Mouse (Mus musculus): ENCODE measurements around the gene Lrig3.

The Lrig3 gene

GRCm38 (mm10) chr10:125965968-125966480 lies at the start of gene Lrig3:
Lrig3 (plus strand) TSS chr10:125966168.
- Histone ChIP-seq H3K36me3 (ENCODE audit: control insufficient read depth, insufficient read depth, low read length, poor library complexity, severe bottlenecking) (no peaks in the 10 kb centered on the region), H3K27me3 (ENCODE audit: control insufficient read depth, insufficient read depth, low read length, poor library complexity, severe bottlenecking) (no peaks in the 10 kb centered on the region)
- no peak for DNase-seq (ENCODE audit: low read depth, low spot score)

- no peaks in the 10 kb centered on the region for H3K36me3 ChIP-seq (ENCODE audit: control insufficient read depth, insufficient read depth, low read length, poor library complexity, severe bottlenecking)
- H3K27me3 ChIP-seq (ENCODE audit: control insufficient read depth, insufficient read depth, low read length, poor library complexity, severe bottlenecking), result no peaks in the 10 kb centered on the region
- DNase-seq (ENCODE audit: low read depth, low spot score), result no peak
These were observed 49.2 kb upstream of the Lrig3 start for GRCm38 (mm10) chr10:125916781-125917180.

GRCm38 (mm10) chr10:125917436-125917871 lies 48.5 kb upstream of the Lrig3 start:
- Histone ChIP-seq H3K27me3 (ENCODE audit: control insufficient read depth, insufficient read depth, low read length, poor library complexity, severe bottlenecking) (no peaks in the 10 kb centered on the region), H3K36me3 (ENCODE audit: control insufficient read depth, insufficient read depth, low read length, poor library complexity, severe bottlenecking) (no peaks in the 10 kb centered on the region)
- DNase-seq (ENCODE audit: low read depth, low spot score), result no peak

GRCm38 (mm10) chr10:125918994-125919393 lies 47.0 kb upstream of the Lrig3 start:
- no peaks in the 10 kb centered on the region for H3K36me3 ChIP-seq (ENCODE audit: control insufficient read depth, insufficient read depth, low read length, poor library complexity, severe bottlenecking)
- no peak for DNase-seq (ENCODE audit: low read depth, low spot score)

GRCm38 (mm10) chr10:125921654-125922446 lies 44.1 kb upstream of the Lrig3 start:
- Histone ChIP-seq H3K36me3 (ENCODE audit: control insufficient read depth, insufficient read depth, low read length, poor library complexity, severe bottlenecking) (no peaks in the 10 kb centered on the region), H3K27me3 (ENCODE audit: control insufficient read depth, insufficient read depth, low read length, poor library complexity, severe bottlenecking) (no peaks in the 10 kb centered on the region)
- no peak for DNase-seq (ENCODE audit: low read depth, low spot score)

More at GRCm38 (mm10) chr10:125918994-125919393, 47.0 kb upstream of the Lrig3 start:
- H3K27me3 ChIP-seq (ENCODE audit: control insufficient read depth, insufficient read depth, low read length, poor library complexity, severe bottlenecking), result no peaks in the 10 kb centered on the region

GRCm38 (mm10) chr10:125929961-125930360 lies 36.0 kb upstream of the Lrig3 start:
- DNase-seq (ENCODE audit: low read depth, low spot score), result no peak
- no peaks in the 10 kb centered on the region for H3K36me3 ChIP-seq (ENCODE audit: control insufficient read depth, insufficient read depth, low read length, poor library complexity, severe bottlenecking)
- no peaks in the 10 kb centered on the region for H3K27me3 ChIP-seq (ENCODE audit: control insufficient read depth, insufficient read depth, low read length, poor library complexity, severe bottlenecking)

- Histone ChIP-seq H3K27me3 (ENCODE audit: control insufficient read depth, insufficient read depth, low read length, poor library complexity, severe bottlenecking) (no peaks in the 10 kb centered on the region), H3K36me3 (ENCODE audit: control insufficient read depth, insufficient read depth, low read length, poor library complexity, severe bottlenecking) (no peaks in the 10 kb centered on the region)
- no peak for DNase-seq (ENCODE audit: low read depth, low spot score)
These were observed 32.6 kb upstream of the Lrig3 start for GRCm38 (mm10) chr10:125933388-125933787.

GRCm38 (mm10) chr10:125934095-125934494 lies 31.9 kb upstream of the Lrig3 start:
- no peaks in the 10 kb centered on the region for H3K36me3 ChIP-seq (ENCODE audit: control insufficient read depth, insufficient read depth, low read length, poor library complexity, severe bottlenecking)
- no peak for DNase-seq (ENCODE audit: low read depth, low spot score)
- no peaks in the 10 kb centered on the region for H3K27me3 ChIP-seq (ENCODE audit: control insufficient read depth, insufficient read depth, low read length, poor library complexity, severe bottlenecking)

- no peaks in the 10 kb centered on the region for H3K27me3 ChIP-seq (ENCODE audit: control insufficient read depth, insufficient read depth, low read length, poor library complexity, severe bottlenecking)
- no peaks in the 10 kb centered on the region for H3K36me3 ChIP-seq (ENCODE audit: control insufficient read depth, insufficient read depth, low read length, poor library complexity, severe bottlenecking)
- DNase-seq (ENCODE audit: low read depth, low spot score), result no peak
These were observed 28.2 kb upstream of the Lrig3 start for GRCm38 (mm10) chr10:125937517-125938497.

GRCm38 (mm10) chr10:125938528-125939402 lies 27.2 kb upstream of the Lrig3 start:
- Histone ChIP-seq H3K27me3 (ENCODE audit: control insufficient read depth, insufficient read depth, low read length, poor library complexity, severe bottlenecking) (no peaks in the 10 kb centered on the region), H3K36me3 (ENCODE audit: control insufficient read depth, insufficient read depth, low read length, poor library complexity, severe bottlenecking) (no peaks in the 10 kb centered on the region)
- DNase-seq (ENCODE audit: low read depth, low spot score), result no peak

GRCm38 (mm10) chr10:125940316-125941059 lies 25.5 kb upstream of the Lrig3 start:
- Histone ChIP-seq H3K27me3 (ENCODE audit: control insufficient read depth, insufficient read depth, low read length, poor library complexity, severe bottlenecking) (no peaks in the 10 kb centered on the region), H3K36me3 (ENCODE audit: control insufficient read depth, insufficient read depth, low read length, poor library complexity, severe bottlenecking) (no peaks in the 10 kb centered on the region)
- no peak for DNase-seq (ENCODE audit: low read depth, low spot score)

GRCm38 (mm10) chr10:125943098-125943497 lies 22.9 kb upstream of the Lrig3 start:
- DNase-seq (ENCODE audit: low read depth, low spot score), result no peak
- Histone ChIP-seq H3K27me3 (ENCODE audit: control insufficient read depth, insufficient read depth, low read length, poor library complexity, severe bottlenecking) (no peaks in the 10 kb centered on the region), H3K36me3 (ENCODE audit: control insufficient read depth, insufficient read depth, low read length, poor library complexity, severe bottlenecking) (no peaks in the 10 kb centered on the region)

GRCm38 (mm10) chr10:125944762-125945504 lies 21.0 kb upstream of the Lrig3 start:
- DNase-seq (ENCODE audit: low read depth, low spot score), result no peak
- no peaks in the 10 kb centered on the region for H3K27me3 ChIP-seq (ENCODE audit: control insufficient read depth, insufficient read depth, low read length, poor library complexity, severe bottlenecking)
- no peaks in the 10 kb centered on the region for H3K36me3 ChIP-seq (ENCODE audit: control insufficient read depth, insufficient read depth, low read length, poor library complexity, severe bottlenecking)
